Mouse (Mus musculus): ENCODE measurements around the gene Letm1. TPM values are rescaled to one million over a fixed set of nuclear protein-coding genes. Genes with fewer than 3 reads are reported as not detected.

Letm1 gene
- polyA plus RNA-seq, 1 experiment from 2014 or later, result 45.8 TPM

- Histone ChIP-seq H3K9ac (ENCODE audit: low read length) (peak within 1 kb of the TSS; percentile 100), H3K27me3 (ENCODE audit: control insufficient read depth, insufficient read depth, low read length) (no peaks in the 10 kb centered on the region), H3K36me3 (ENCODE audit: control insufficient read depth, insufficient read depth) (no peaks in the 10 kb centered on the region), H3K4me2 (ENCODE audit: low read depth, low read length) (peak within 1 kb of the TSS; percentile 70), H3K4me3 (ENCODE audit: low read length) (peak within 1 kb of the TSS; percentile 88), H3K27ac (ENCODE audit: low read length) (peak within 1 kb of the TSS; percentile 97), H3K9me3 (replicated peaks; ENCODE audit: control insufficient read depth, low read length) (no peaks in the 10 kb centered on the region), H3K4me1 (ENCODE audit: control insufficient read depth, insufficient read depth, low read length) (peaks cover 35% of the 10 kb centered on the region)
- ATAC-seq (replicated peaks; ENCODE audit: extremely low read depth, insufficient read depth, low FRiP score), result peak; percentile 85
- WGBS, result under 1% methylated on average over 128 of the region's 136 CpGs
These were observed 37.5 kb upstream of the Letm1 start, which contains the start of gene Nsd2 for GRCm38 (mm10) chr5:33819876-33820732. Nsd2 (plus strand) TSS chr5:33820725.

DNA sequence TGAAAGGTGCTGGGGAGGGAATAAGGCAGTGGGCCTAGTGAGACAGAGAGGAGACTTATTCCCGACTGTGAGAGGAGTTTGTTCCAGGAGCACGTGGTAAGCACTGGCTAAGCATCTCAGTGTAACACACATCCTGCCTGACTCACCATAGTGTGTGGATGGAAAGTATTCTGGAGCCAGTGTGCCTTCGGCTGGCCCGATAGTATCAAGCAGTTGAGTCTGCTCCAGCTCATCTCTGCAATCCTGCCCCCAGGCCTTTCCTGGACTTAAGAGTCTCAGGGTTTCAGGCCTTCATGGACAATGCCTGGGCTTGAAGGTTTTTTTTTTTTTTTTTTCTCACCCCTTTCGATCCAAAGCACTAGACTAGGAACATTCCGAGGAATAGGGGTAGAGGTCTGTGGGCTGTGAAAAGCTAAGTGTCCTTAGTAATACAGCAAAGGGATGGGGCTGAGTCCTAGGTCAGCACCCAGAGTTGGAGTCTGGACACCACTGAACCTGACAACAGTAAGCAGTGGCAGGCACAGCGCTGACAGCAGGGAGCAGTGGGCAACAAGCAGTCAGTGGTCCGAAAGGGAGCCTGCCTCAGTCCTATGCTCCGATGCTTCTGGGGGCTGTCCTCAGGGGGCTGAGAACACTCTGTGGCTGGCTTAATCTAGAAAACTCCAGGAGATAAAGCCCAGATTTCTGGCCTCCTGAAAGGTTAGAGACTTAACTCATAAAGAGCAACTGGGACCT is 36.7 kb upstream of the Letm1 start:
- Histone ChIP-seq H3K4me2 (ENCODE audit: low read depth, low read length) (peak overlapping the region; percentile 70), H3K4me3 (ENCODE audit: low read length) (peak overlapping the region; percentile 88), H3K9me3 (replicated peaks; ENCODE audit: control insufficient read depth, low read length) (no peaks in the 10 kb centered on the region), H3K27ac (ENCODE audit: low read length) (peak overlapping the region; percentile 97), H3K9ac (ENCODE audit: low read length) (peak overlapping the region; percentile 100), H3K27me3 (ENCODE audit: control insufficient read depth, insufficient read depth, low read length) (no peaks in the 10 kb centered on the region), H3K4me1 (ENCODE audit: control insufficient read depth, insufficient read depth, low read length) (peaks cover 27% of the 10 kb centered on the region), H3K36me3 (ENCODE audit: control insufficient read depth, insufficient read depth) (no peaks in the 10 kb centered on the region)
- 0 out of 2 replicates have a peak, but pooled peaks have one; percentile 6 for ATAC-seq (replicated peaks; ENCODE audit: extremely low read depth, insufficient read depth, low FRiP score)
- 15% methylated on average over 9 of the region's 9 CpGs for WGBS

- no peaks in the 10 kb centered on the region for H3K36me3 ChIP-seq (ENCODE audit: control insufficient read depth, insufficient read depth)
- H3K4me2 ChIP-seq (ENCODE audit: low read depth, low read length), result no peak overlapping the region
- H3K4me3 ChIP-seq (ENCODE audit: low read length), result no peak overlapping the region
- WGBS, result 49% methylated on average over 5 of the region's 5 CpGs
- H3K9me3 ChIP-seq (replicated peaks; ENCODE audit: control insufficient read depth, low read length), result no peaks in the 10 kb centered on the region
- no peak overlapping the region for H3K9ac ChIP-seq (ENCODE audit: low read length)
- no peaks in the 10 kb centered on the region for H3K27me3 ChIP-seq (ENCODE audit: control insufficient read depth, insufficient read depth, low read length)
- H3K27ac ChIP-seq (ENCODE audit: low read length), result no peak overlapping the region
- H3K4me1 ChIP-seq (ENCODE audit: control insufficient read depth, insufficient read depth, low read length), result peaks cover 19% of the 10 kb centered on the region
- no peak for ATAC-seq (replicated peaks; ENCODE audit: extremely low read depth, insufficient read depth, low FRiP score)
These were observed 35.5 kb upstream of the Letm1 start for GRCm38 (mm10) chr5:33818104-33818503.

- Histone ChIP-seq H3K9ac (ENCODE audit: low read length) (no peak overlapping the region), H3K4me1 (ENCODE audit: control insufficient read depth, insufficient read depth, low read length) (peaks cover 9% of the 10 kb centered on the region; the same call in 1 of the 2 replicates), H3K27ac (ENCODE audit: low read length) (no peak overlapping the region), H3K9me3 (replicated peaks; ENCODE audit: control insufficient read depth, low read length) (no peaks in the 10 kb centered on the region), H3K4me2 (ENCODE audit: low read depth, low read length) (no peak overlapping the region), H3K36me3 (ENCODE audit: control insufficient read depth, insufficient read depth) (no peaks in the 10 kb centered on the region), H3K4me3 (ENCODE audit: low read length) (no peak overlapping the region), H3K27me3 (ENCODE audit: control insufficient read depth, insufficient read depth, low read length) (no peaks in the 10 kb centered on the region)
- 72% methylated on average over 6 of the region's 6 CpGs for WGBS
- no peak for ATAC-seq (replicated peaks; ENCODE audit: extremely low read depth, insufficient read depth, low FRiP score)
These were observed 33.5 kb upstream of the Letm1 start for GRCm38 (mm10) chr5:33816008-33816725.

DNA sequence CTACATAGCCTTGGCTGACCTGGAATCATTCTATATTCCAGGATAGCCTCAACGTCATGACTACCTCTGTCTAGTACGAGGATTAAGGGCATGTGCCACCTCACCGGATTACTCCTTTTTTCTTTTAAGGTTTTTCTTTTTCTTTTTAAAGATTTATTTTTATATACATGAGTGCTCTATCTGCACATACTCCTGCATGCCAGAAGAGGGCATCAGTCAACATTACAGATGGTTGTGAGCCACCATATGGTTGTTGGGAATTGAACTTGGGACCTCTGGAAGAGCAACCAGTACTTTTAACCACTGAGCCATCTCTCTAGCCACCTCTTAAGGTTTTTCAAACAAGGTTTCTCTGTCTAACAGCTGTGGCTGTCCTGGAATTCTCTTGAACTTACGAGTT is 28.9 kb upstream of the Letm1 start:
- H3K4me1 ChIP-seq (ENCODE audit: control insufficient read depth, insufficient read depth, low read length), result no peaks in the 10 kb centered on the region
- no peaks in the 10 kb centered on the region for H3K36me3 ChIP-seq (ENCODE audit: control insufficient read depth, insufficient read depth)
- H3K9ac ChIP-seq (ENCODE audit: low read length), result no peak overlapping the region
- H3K4me2 ChIP-seq (ENCODE audit: low read depth, low read length), result no peak overlapping the region
- H3K27ac ChIP-seq (ENCODE audit: low read length), result no peak overlapping the region
- no peaks in the 10 kb centered on the region for H3K27me3 ChIP-seq (ENCODE audit: control insufficient read depth, insufficient read depth, low read length)
- no peak overlapping the region for H3K4me3 ChIP-seq (ENCODE audit: low read length)
- 85% methylated on average over 4 of the region's 4 CpGs for WGBS
- peaks cover 2% of the 10 kb centered on the region; the same call in 1 of the 2 replicates for H3K9me3 ChIP-seq (replicated peaks; ENCODE audit: control insufficient read depth, low read length)
- ATAC-seq (replicated peaks; ENCODE audit: extremely low read depth, insufficient read depth, low FRiP score), result no peak

DNA sequence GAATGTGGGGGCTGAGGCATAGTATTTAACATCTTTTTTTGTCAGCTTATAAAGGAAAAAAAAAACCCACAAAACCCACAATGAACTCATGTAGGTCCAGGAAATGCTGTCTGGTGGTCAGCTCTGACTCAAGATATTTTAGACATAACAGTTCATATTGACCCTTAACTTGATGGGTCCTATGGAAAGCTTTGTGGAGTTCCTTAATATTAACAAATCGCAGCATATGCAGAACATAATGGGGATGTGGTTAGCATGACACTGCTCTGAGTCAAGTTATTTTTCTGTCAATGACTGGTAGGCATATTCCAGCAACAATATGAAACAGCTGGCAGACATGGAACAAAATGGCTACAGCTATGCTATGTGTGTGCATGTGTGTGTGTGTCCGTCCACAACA is 20.7 kb upstream of the Letm1 start:
- H3K9ac ChIP-seq (ENCODE audit: low read length), result no peak overlapping the region
- 66% methylated on average over 2 of the region's 2 CpGs for WGBS
- H3K36me3 ChIP-seq (ENCODE audit: control insufficient read depth, insufficient read depth), result no peaks in the 10 kb centered on the region
- H3K4me3 ChIP-seq (ENCODE audit: low read length), result no peak overlapping the region
- no peak overlapping the region for H3K4me2 ChIP-seq (ENCODE audit: low read depth, low read length)
- no peak overlapping the region for H3K27ac ChIP-seq (ENCODE audit: low read length)
- H3K9me3 ChIP-seq (replicated peaks; ENCODE audit: control insufficient read depth, low read length), result peaks cover 17% of the 10 kb centered on the region
- no peak for ATAC-seq (replicated peaks; ENCODE audit: extremely low read depth, insufficient read depth, low FRiP score)
- no peaks in the 10 kb centered on the region for H3K4me1 ChIP-seq (ENCODE audit: control insufficient read depth, insufficient read depth, low read length)
- H3K27me3 ChIP-seq (ENCODE audit: control insufficient read depth, insufficient read depth, low read length), result no peaks in the 10 kb centered on the region

- H3K27me3 ChIP-seq (ENCODE audit: control insufficient read depth, insufficient read depth, low read length), result no peaks in the 10 kb centered on the region
- WGBS, result 65% methylated on average over 5 of the region's 5 CpGs
- H3K9me3 ChIP-seq (replicated peaks; ENCODE audit: control insufficient read depth, low read length), result no peaks in the 10 kb centered on the region
- H3K36me3 ChIP-seq (ENCODE audit: control insufficient read depth, insufficient read depth), result no peaks in the 10 kb centered on the region
- H3K4me1 ChIP-seq (ENCODE audit: control insufficient read depth, insufficient read depth, low read length), result no peaks in the 10 kb centered on the region
- no peak overlapping the region for H3K27ac ChIP-seq (ENCODE audit: low read length)
- no peak overlapping the region for H3K4me2 ChIP-seq (ENCODE audit: low read depth, low read length)
- H3K9ac ChIP-seq (ENCODE audit: low read length), result no peak overlapping the region
- H3K4me3 ChIP-seq (ENCODE audit: low read length), result no peak overlapping the region
- no peak for ATAC-seq (replicated peaks; ENCODE audit: extremely low read depth, insufficient read depth, low FRiP score)
These were observed 9.5 kb upstream of the Letm1 start for GRCm38 (mm10) chr5:33791912-33792643.

GRCm38 (mm10) chr5:33782999-33783390 is 378 bp upstream of the Letm1 start:
- peak overlapping the region; percentile 12 for H3K27ac ChIP-seq (ENCODE audit: low read length)
- no peaks in the 10 kb centered on the region for H3K9me3 ChIP-seq (replicated peaks; ENCODE audit: control insufficient read depth, low read length)
- no peaks in the 10 kb centered on the region for H3K27me3 ChIP-seq (ENCODE audit: control insufficient read depth, insufficient read depth, low read length)
- WGBS, result 9% methylated on average over 6 of the region's 6 CpGs
- peak overlapping the region; percentile 86 for H3K9ac ChIP-seq (ENCODE audit: low read length)
- peak; percentile 39; the same call in 1 of the 2 replicates for ATAC-seq (replicated peaks; ENCODE audit: extremely low read depth, insufficient read depth, low FRiP score)
- peaks cover 13% of the 10 kb centered on the region for H3K4me1 ChIP-seq (ENCODE audit: control insufficient read depth, insufficient read depth, low read length)
- no peaks in the 10 kb centered on the region for H3K36me3 ChIP-seq (ENCODE audit: control insufficient read depth, insufficient read depth)
- H3K4me2 ChIP-seq (ENCODE audit: low read depth, low read length), result peak overlapping the region; percentile 92
- H3K4me3 ChIP-seq (ENCODE audit: low read length), result peak overlapping the region; percentile 91
